ENCODE assay signal across 18 mouse cellular contexts in genomic region chr11:20396884-20397283, GRCm38 (mm10).
A peak's percentile ranks its signal among the peaks of the same experiment; 100 is the strongest.
DNase-seq lines count a peak whose midpoint lies in the region; ATAC-seq and TF ChIP-seq lines count a peak whose summit lies in the region.
"Had no signal": no experiment of that assay in that cellular context is flagged by ENCODE, and none has a peak within 500 bp of the region (broad histone marks: within the 10 kb centered on the region; RNA-seq: fewer than 3 reads in every experiment).

No protein-coding gene starts in this region.

- no peaks in the 10 kb centered on the region for H3K9me3 ChIP-seq in limb, embryonic 12.5 days
- H3K9me3 ChIP-seq in limb, embryonic 10.5 days (replicated peaks) = no peaks in the 10 kb centered on the region
- no peaks in the 10 kb centered on the region for H3K9me3 ChIP-seq in stomach, embryonic 16.5 days (replicated peaks; ENCODE audit: control insufficient read depth, low read length)
- no peaks in the 10 kb centered on the region for H3K9me3 ChIP-seq in stomach, postnatal 0 days (ENCODE audit: control insufficient read depth, low read length)
- H3K9me3 ChIP-seq: embryonic facial prominence, embryonic 15.5 days; forebrain, embryonic 13.5 days; megakaryocyte, embryonic 14.5 days; stomach, embryonic 15.5 days had no signal

- no peak for TF ChIP-seq EP300 in stomach, postnatal 0 days (optimal IDR thresholded peaks at IDR 0.05)

- no peak for ATAC-seq in limb, embryonic 12.5 days (ENCODE audit: insufficient number of reproducible peaks, insufficient read depth, low FRiP score, low TSS enrichment, low read depth)
- ATAC-seq in stomach, embryonic 16.5 days (ENCODE audit: insufficient read depth, low FRiP score) = no peak
- ATAC-seq in stomach, postnatal 0 days (ENCODE audit: low FRiP score, low TSS enrichment) = no peak

- 33% methylated on average over 3 of the region's 3 CpGs for WGBS in limb, embryonic 12.5 days
- whole genome bisulfite sequencing in limb, embryonic 10.5 days = 71% methylated on average over 3 of the region's 3 CpGs
- WGBS in stomach, embryonic 16.5 days = 60% methylated on average over 3 of the region's 3 CpGs
- WGBS in stomach, postnatal 0 days = 57% methylated on average over 3 of the region's 3 CpGs

- H3K36me3 ChIP-seq in limb, embryonic 12.5 days = no peaks in the 10 kb centered on the region
- H3K36me3 ChIP-seq in limb, embryonic 10.5 days = no peaks in the 10 kb centered on the region
- no peaks in the 10 kb centered on the region for H3K36me3 ChIP-seq in stomach, embryonic 16.5 days (ENCODE audit: control insufficient read depth, insufficient read depth, low read length)
- no peaks in the 10 kb centered on the region for H3K36me3 ChIP-seq in stomach, postnatal 0 days (ENCODE audit: control insufficient read depth, insufficient read depth, low read length)
- H3K36me3 ChIP-seq: embryonic facial prominence, embryonic 15.5 days; stomach, embryonic 15.5 days had no signal

- peaks cover 17% of the 10 kb centered on the region for H3K4me1 ChIP-seq in limb, embryonic 12.5 days (replicated peaks)
- peaks cover 16% of the 10 kb centered on the region; the same call in 1 of the 2 replicates for H3K4me1 ChIP-seq in limb, embryonic 10.5 days
- H3K4me1 ChIP-seq in stomach, embryonic 16.5 days (ENCODE audit: control insufficient read depth, insufficient read depth, low read length) = peaks cover 6% of the 10 kb centered on the region; the same call in 1 of the 2 replicates
- no peaks in the 10 kb centered on the region for H3K4me1 ChIP-seq in stomach, postnatal 0 days (replicated peaks; ENCODE audit: control insufficient read depth, insufficient read depth)
- H3K4me1 ChIP-seq: stomach, embryonic 15.5 days had no signal

- no peak overlapping the region for H3K4me2 ChIP-seq in limb, embryonic 12.5 days
- no peak overlapping the region for H3K4me2 ChIP-seq in stomach, embryonic 16.5 days (ENCODE audit: low read depth, low read length)
- H3K4me2 ChIP-seq in stomach, postnatal 0 days (replicated peaks; ENCODE audit: low read depth) = no peak overlapping the region
- H3K4me2 ChIP-seq: embryonic facial prominence, embryonic 15.5 days; forebrain, embryonic 13.5 days; heart, embryonic 11.5 days; stomach, embryonic 15.5 days had no signal

- H3K4me3 ChIP-seq in limb, embryonic 12.5 days (replicated peaks) = no peak overlapping the region
- no peak overlapping the region for H3K4me3 ChIP-seq in limb, embryonic 10.5 days
- no peak overlapping the region for H3K4me3 ChIP-seq in stomach, embryonic 16.5 days (replicated peaks; ENCODE audit: low read length)
- no peak overlapping the region for H3K4me3 ChIP-seq in stomach, postnatal 0 days (ENCODE audit: low read depth, low read length)
- H3K4me3 ChIP-seq in gastrocnemius, adult 2 months = no peak overlapping the region
- H3K4me3 ChIP-seq: embryonic facial prominence, embryonic 15.5 days; forebrain, embryonic 13.5 days; left cerebral cortex, adult 2 months; megakaryocyte, embryonic 14.5 days; stomach, embryonic 15.5 days had no signal

- no peak overlapping the region for H3K9ac ChIP-seq in limb, embryonic 12.5 days (replicated peaks)
- no peak overlapping the region for H3K9ac ChIP-seq in stomach, embryonic 16.5 days (ENCODE audit: low read length)
- no peak overlapping the region for H3K9ac ChIP-seq in stomach, postnatal 0 days (ENCODE audit: low read length)
- H3K9ac ChIP-seq: embryonic facial prominence, embryonic 15.5 days; forebrain, embryonic 13.5 days; stomach, embryonic 15.5 days had no signal

- intact Hi-C loops in gastrocnemius, adult 2 months (cut with DNase I) = no loop called here

- 0 out of 2 replicates have a peak overlapping the region, but pooled peaks have one; percentile 2 for H3K27ac ChIP-seq in limb, embryonic 12.5 days
- no peak overlapping the region for H3K27ac ChIP-seq in limb, embryonic 10.5 days
- H3K27ac ChIP-seq in stomach, embryonic 16.5 days (ENCODE audit: low read length) = 0 out of 2 replicates have a peak overlapping the region, but pooled peaks have one; percentile 38
- H3K27ac ChIP-seq in stomach, postnatal 0 days (replicated peaks) = no peak overlapping the region
- H3K27ac ChIP-seq in gastrocnemius, adult 2 months = no peak overlapping the region
- H3K27ac ChIP-seq: embryonic facial prominence, embryonic 15.5 days; forebrain, embryonic 13.5 days; left cerebral cortex, adult 2 months had no signal

- no peaks in the 10 kb centered on the region for H3K27me3 ChIP-seq in limb, embryonic 12.5 days
- H3K27me3 ChIP-seq in limb, embryonic 10.5 days (ENCODE audit: low read depth, poor library complexity, severe bottlenecking) = no peaks in the 10 kb centered on the region
- no peaks in the 10 kb centered on the region for H3K27me3 ChIP-seq in stomach, embryonic 16.5 days (ENCODE audit: control insufficient read depth, insufficient read depth, low read length)
- no peaks in the 10 kb centered on the region for H3K27me3 ChIP-seq in stomach, postnatal 0 days (ENCODE audit: control insufficient read depth, insufficient read depth, low read length)
- H3K27me3 ChIP-seq: embryonic facial prominence, embryonic 15.5 days; forebrain, embryonic 13.5 days; megakaryocyte, embryonic 14.5 days; stomach, embryonic 15.5 days had no signal

- peak; percentile 25 to 30 for DNase-seq in cerebellum, postnatal 14 days
- DNase-seq in cerebellum, adult 11 months = no peak
- DNase-seq in limb, embryonic 10.5 days (ENCODE audit: low spot score) = no peak
- no peak for DNase-seq in stomach, postnatal 0 days (ENCODE audit: low spot score)
- DNase-seq in gastrocnemius, adult 2 months = no peak
- DNase-seq in urinary bladder, adult 2 months (ENCODE audit: low spot score) = no peak
- DNase-seq: gastrocnemius, postnatal 10 days; retina, postnatal 1 day; spleen, adult 18-20 months; thymus, postnatal 14 days had no signal

- no peak for TF ChIP-seq CTCF in stomach, postnatal 0 days (IDR thresholded peaks at IDR 0.05; ENCODE audit: low read depth)
- TF ChIP-seq CTCF in gastrocnemius, adult 2 months (IDR thresholded peaks at IDR 0.05) = no peak

Comparison
In these comparisons a context has a peak if more than half of its experiments do, and no peak if none do; other contexts are left out.
1. DNase-seq: peak in cerebellum, postnatal 14 days (2 of 2); none in cerebellum, adult 11 months (single experiment), limb, embryonic 10.5 days (single experiment), stomach, postnatal 0 days (single experiment), gastrocnemius, adult 2 months (single experiment) and urinary bladder, adult 2 months (single experiment).
2. H3K27ac ChIP-seq: peak in limb, embryonic 12.5 days (single experiment) and stomach, embryonic 16.5 days (single experiment); none in limb, embryonic 10.5 days (single experiment), stomach, postnatal 0 days (single experiment) and gastrocnemius, adult 2 months (single experiment).